Mouse (Mus musculus) thymus, postnatal 4 days (tissue): ENCODE results near the gene Cdk12.

ENCODE experiments used
- DNase-seq: peaks from one replicate; pipeline ENCODE4 v3.0.0; 2021

Cdk12 gene

GRCm38 (mm10) chr11:98318421-98319116 is 115.7 kb downstream of the Cdk12 start:
- DNase-seq = no peak

- no peak for DNase-seq
These were observed 116.3 kb downstream of the Cdk12 start for GRCm38 (mm10) chr11:98319120-98319519.

GRCm38 (mm10) chr11:98319544-98319943 is 116.7 kb downstream of the Cdk12 start:
- no peak for DNase-seq

GRCm38 (mm10) chr11:98319944-98320343 is 117.1 kb downstream of the Cdk12 start:
- no peak for DNase-seq

- no peak for DNase-seq
These were observed 117.5 kb downstream of the Cdk12 start for GRCm38 (mm10) chr11:98320381-98320780.

GRCm38 (mm10) chr11:98320806-98321676 is 118.2 kb downstream of the Cdk12 start:
- no peak for DNase-seq

- no peak for DNase-seq
These were observed 118.8 kb downstream of the Cdk12 start for GRCm38 (mm10) chr11:98321677-98322003.

- DNase-seq = no peak
These were observed 119.3 kb downstream of the Cdk12 start for GRCm38 (mm10) chr11:98322159-98322558.

- no peak for DNase-seq
These were observed 120.4 kb downstream of the Cdk12 start for GRCm38 (mm10) chr11:98323136-98323866.

GRCm38 (mm10) chr11:98323933-98324332 is 121.1 kb downstream of the Cdk12 start:
- DNase-seq = peak; percentile 44

GRCm38 (mm10) chr11:98325191-98325820 is 122.4 kb downstream of the Cdk12 start:
- DNase-seq = no peak

- no peak for DNase-seq
These were observed 123.0 kb downstream of the Cdk12 start for GRCm38 (mm10) chr11:98325821-98326218.

- no peak for DNase-seq
These were observed 123.9 kb downstream of the Cdk12 start for GRCm38 (mm10) chr11:98326741-98327135.

- DNase-seq = peak; percentile 33
These were observed 124.5 kb downstream of the Cdk12 start for GRCm38 (mm10) chr11:98327136-98328030.

- DNase-seq = peak; percentile 31
These were observed 125.1 kb downstream of the Cdk12 start for GRCm38 (mm10) chr11:98328031-98328370.
